Mouse (Mus musculus): ENCODE data around the gene Map3k1.
A peak's percentile ranks its signal among the peaks of the same experiment; 100 is the strongest.

The Map3k1 gene

DNA sequence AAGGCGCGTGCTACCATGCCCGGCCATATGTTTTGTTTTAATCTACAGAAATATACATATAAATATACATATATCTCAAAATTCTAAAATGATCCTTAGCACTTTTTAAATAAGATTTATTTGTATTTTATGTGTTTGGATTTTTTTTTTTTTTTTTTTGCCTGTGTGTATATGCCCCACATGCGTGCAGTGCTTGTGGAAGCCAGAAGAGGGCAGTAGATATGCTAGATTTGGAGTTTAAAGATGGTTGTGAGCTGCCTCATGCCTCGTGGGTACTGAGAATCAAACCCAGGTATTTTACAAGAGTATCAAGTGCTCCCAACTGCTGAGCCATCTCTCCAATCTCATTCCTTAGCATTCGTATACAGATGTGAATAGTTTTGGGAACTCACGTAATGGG, 6.2 kb upstream of the Map3k1 start:
- ATAC-seq (ENCODE audit: insufficient number of reproducible peaks, low FRiP score, low TSS enrichment), result no peak

DNA sequence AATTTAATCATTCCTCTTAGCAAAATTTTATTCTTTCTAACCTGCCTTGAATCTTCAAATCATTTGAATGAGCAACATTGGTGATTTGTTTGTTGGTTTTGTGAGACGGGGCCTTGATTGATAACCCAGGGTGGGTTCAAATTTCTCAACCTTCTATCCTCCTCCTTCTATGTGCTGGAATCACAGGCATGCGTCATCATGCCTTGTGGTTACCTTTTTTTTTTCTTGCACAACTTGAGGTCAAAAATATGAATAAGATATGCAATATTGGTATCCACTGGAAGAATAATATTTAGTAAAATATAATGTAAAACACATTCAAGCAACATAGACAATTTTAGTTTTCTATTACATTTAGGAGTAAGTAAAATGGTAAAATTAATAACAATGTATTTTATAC, 3.9 kb upstream of the Map3k1 start:
- no peak for ATAC-seq (ENCODE audit: insufficient number of reproducible peaks, low FRiP score, low TSS enrichment)

DNA sequence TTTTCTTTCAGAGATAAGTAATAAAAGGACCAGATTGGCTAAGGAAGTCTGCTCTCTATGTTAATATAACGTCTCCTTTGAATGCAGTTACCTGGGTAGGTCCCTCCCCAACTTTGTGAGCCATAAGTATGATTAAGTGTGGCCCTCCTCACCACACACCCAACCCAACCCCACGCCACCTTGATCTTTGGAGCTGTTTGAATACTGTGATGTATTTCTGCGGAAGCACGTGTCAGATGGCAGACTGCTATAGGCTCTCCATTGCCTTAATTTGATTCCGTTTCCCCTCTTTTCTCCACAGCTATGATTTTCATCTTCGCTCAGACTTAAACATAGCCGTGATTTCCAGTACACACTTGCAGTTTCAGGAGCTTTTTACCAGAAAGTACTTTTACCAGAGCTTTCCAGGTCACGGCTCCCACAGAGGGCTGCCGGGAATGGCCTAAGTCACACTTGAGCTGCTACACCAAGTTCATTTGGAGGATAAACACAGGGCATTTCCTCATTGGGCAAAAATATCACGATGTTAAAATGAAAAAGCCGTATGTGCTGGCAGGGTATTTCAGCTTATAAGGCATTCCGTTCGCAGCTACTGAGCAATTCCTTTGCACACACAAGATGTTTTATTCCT, 2.3 kb upstream of the Map3k1 start:
- ATAC-seq (ENCODE audit: insufficient number of reproducible peaks, low FRiP score, low TSS enrichment), result no peak

DNA sequence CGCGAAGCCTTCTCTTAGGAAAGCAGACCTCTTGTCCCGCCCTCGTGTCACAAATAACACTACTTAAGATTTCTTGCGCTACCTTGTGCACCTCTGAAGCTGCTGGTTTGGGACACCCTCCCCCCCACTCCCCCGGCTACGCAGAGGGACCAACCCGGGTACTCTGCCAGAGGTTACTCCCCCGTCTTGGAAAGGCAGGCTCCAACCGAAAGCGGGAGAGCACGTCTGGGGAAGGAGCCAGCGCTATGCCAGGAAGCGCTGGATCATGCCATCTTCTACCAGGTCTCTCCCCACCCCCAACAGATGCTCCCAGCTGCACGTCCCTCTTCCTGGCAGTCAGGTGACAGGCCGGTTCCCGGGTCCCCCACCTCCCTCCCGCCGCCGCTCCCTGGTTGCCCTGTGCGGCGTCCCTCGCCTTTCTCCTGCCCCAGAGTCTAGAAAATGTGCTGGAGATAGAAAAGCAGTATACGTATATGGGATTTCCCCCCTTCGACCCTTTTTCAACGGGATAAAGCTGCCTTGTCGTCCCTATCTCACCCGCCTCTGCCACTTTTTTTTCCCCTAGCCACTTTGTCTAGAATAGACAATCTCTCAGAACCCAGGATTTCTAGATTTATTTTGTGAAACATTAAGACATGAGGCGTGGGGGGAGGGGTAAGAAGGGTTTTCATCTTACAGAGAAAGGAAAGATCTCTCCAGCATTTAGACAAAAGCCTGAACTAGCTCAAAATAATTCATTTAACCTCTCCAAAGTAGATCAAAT, 854 bp upstream of the Map3k1 start:
- peak; percentile 52 for ATAC-seq (ENCODE audit: insufficient number of reproducible peaks, low FRiP score, low TSS enrichment)

DNA sequence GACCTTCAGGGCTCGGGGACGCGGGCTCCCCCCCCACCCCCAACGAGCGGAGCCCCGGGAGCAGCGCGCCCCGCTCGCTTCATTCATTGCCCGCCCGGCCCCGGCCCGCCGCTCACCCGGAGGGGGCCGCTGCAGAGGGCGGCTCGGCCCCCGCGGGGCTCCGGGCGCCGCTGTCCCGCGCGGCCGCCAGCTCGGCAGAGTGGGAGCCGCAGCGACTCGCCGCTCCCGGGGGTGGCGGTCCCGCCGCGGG, 481 bp downstream of the Map3k1 start:
- ATAC-seq (ENCODE audit: insufficient number of reproducible peaks, low FRiP score, low TSS enrichment), result peak; percentile 26

DNA sequence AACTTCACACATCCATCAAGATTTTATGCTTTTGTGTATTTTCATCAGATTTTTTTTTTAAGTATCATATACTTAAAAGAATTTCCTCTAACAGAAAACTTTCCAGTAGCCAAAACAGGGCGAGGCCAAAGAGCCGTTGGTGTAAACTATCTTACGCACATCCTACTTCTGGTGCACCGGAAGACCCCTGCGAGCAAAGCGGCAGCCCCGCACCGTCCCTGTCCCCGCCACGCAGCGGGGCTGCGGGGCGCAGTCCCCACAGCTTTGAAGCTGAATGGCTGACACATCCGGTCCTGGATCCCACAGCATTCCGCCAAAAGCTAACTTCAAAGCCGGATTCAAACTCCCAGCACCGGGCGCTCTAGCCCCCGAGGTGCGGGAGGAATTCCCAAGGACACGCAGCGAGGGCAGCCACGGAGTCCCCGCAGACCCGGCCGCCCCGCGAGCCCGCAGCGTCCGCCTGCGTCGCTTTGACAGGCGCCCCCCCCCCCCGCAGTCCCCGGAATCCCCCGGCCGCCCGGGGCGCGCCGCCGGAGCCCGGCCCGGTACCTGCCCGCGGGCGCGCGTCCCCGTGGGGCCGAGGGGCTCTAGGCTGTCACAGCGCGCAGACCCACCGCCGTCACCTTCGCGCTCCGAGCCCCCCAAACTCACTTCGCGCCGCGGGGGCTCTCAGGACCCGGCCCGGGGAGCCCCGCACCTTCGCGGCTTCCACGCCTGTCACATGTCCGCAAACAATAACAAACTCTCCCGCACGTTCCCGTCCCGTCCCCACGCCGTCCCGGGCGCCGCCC, 1.0 kb downstream of the Map3k1 start:
- no peak for ATAC-seq (ENCODE audit: insufficient number of reproducible peaks, low FRiP score, low TSS enrichment)

DNA sequence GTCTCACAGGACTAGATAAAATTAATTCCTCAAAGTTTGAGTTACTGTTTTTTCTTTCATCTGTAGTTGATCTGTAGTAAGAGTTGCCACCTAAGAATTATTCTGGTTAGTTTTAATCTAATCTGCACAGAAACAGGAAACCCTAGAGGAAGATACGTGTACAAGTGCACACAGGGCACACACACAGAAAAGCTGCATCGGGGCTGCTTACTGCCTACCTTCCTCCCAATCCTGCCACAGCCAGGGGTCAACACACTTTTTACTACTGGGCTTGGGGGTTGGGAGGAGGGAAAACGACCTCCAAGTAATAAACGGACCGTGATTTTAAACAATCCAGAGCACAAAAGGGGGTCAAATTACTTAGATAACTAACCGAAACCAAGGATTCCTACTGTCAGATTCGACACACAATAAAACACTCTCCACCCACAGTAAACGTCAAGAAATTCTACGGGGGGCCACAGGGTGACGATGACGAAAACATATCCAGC, 1.6 kb downstream of the Map3k1 start:
- no peak for ATAC-seq (ENCODE audit: insufficient number of reproducible peaks, low FRiP score, low TSS enrichment)

DNA sequence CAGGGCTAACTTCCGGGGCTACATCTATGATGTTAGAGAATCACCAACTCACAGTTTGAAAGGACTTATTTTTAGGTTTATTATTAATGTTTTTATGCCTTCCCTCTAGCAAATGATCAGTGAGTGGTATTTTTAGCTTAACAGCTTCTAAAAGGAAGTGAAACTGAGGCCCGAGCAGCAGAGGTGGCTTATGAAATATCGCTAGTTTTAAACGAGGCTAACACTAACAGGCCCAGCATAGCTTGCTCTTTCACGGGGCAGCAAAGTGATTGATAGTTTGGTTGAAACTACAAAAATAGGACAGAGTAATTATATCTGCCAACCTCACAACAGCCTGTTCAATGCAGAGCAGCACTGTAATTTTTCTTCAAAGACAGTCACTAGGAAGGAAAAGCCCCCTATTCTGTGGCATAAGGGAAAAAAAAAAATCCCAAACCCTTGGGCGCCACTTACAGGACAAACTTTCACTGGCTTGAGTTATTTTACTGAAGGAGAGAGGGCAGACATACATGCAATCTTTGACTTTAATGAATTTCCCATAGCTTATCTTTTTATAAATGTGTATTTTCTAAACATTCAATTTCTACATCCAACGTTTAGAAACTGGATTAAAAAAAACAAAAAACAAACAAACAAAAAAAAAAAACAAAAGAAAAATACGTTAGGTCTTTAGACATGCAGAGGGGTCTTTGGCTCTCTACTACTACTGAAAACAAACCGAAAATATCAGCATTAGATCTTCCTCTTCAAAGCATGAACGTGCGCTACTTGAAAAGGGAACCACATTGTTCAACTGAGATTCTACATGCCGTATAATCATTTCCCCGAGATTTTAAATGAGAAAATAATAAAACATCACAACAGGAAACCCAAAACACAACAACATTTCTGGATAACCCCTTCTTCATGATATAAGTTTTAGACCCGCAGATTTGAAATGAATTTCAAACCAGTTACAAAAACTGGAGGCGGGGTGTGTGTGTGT, 2.8 kb downstream of the Map3k1 start:
- no peak for ATAC-seq (ENCODE audit: insufficient number of reproducible peaks, low FRiP score, low TSS enrichment)

DNA sequence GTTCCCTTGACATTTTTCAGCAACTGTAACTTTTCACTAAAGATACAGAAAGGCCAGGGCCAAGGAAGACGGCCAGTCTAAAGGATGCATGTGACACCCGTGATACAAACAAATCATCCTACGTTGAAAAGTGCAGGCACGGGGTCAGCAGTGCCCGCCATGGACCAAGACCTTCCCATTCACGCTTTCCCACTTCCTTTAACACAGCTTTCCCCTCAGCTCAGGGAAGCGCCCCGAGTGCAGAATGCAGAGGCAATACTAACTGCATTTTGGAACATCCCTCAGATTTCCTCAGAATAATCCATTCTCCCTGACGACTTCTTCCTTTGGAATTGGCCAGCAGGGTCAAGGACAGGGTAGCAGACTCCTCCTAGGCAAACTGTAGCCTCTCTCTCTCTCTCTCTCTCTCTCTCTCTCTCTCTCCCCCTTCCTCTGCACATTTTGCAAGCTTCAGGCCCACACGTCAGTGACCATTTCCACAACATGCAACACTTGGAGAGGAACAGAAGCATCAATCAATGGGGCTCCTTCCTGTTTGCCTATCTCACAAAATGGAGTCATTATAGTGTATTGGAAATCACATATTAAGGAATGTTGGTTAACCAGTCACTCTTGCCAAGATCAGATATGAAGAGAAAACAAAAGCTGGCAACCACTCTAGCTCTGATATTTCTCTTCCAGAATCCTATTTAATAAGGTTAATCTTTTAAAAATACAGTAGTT, 3.7 kb downstream of the Map3k1 start:
- ATAC-seq (ENCODE audit: insufficient number of reproducible peaks, low FRiP score, low TSS enrichment), result no peak

DNA sequence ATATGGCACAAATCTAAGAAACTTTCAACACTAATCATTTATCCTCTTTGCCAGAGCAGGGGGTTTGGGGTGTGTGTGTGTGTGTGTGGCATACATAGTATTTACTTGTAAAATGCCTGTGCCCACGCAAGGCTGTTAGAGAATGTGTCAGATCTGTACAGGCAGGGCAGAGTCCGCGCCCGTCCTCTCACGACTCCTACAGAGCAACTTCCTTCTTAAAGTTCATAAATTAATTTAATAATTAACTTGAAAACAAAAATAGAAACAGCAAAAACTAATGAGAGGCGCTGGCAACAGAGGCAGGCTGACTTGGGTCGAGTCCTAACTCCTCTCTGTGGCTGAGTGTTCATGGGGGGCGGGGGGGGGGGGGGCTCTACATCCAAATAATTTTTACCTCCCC, 4.6 kb downstream of the Map3k1 start:
- no peak for ATAC-seq (ENCODE audit: insufficient number of reproducible peaks, low FRiP score, low TSS enrichment)

DNA sequence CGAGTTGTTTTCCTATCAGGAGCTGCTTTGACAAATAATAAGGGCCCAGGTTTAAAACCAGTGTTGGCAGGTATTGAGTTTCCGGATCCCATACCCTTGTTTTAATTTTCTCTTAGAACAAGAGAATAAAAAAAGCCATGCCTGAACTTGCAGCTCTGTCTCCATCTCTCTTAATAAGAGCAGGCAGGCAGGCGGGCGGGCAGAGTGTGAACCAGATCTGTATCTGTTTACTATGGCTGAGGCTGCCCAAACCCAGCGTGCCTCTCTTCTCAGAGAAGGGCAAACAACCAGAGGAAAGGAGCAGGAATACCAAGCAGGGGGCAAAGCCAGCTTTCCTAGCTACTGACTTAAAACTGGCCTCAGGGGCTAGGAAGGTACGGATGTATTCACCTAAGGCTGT, 5.3 kb downstream of the Map3k1 start:
- ATAC-seq (ENCODE audit: insufficient number of reproducible peaks, low FRiP score, low TSS enrichment), result no peak

DNA sequence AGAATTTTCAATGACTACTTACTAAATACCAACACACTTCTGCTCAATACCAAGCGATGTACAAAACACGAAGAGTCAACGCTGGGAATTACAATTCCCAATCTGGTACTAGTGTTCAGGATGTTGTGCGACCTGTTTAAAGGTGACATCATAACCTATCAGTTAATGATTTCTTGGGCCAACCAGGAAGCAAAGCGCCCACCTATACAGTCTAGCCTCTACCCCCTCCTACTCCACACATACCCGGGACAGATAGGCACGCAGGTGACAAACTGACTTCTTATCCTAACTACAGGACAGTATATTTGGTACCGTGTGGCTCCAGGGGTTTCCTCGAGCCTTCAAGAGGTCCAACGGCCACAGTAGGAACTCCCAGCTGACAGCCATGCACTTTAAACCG, 5.9 kb downstream of the Map3k1 start:
- ATAC-seq (ENCODE audit: insufficient number of reproducible peaks, low FRiP score, low TSS enrichment), result no peak

DNA sequence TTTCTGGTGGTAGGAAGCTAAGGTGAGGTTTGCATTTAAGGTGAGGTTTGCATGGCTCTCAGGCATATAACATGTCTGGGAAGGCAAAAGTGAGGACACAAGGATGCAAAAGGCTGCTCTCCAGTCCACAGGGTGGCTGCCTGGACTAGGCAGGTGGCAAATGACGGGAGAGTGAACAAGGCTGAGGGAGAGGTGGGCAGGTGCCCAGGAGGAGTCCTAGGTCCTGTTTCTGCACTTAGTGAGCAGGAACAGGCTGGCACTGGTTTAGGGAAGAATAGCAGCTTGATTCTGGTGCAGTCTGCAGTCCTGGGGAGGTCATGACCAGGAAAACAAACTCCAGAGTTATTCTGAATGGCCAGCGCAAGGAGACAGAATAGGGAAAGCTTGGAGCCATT, 6.5 kb downstream of the Map3k1 start:
- no peak for ATAC-seq (ENCODE audit: insufficient number of reproducible peaks, low FRiP score, low TSS enrichment)

DNA sequence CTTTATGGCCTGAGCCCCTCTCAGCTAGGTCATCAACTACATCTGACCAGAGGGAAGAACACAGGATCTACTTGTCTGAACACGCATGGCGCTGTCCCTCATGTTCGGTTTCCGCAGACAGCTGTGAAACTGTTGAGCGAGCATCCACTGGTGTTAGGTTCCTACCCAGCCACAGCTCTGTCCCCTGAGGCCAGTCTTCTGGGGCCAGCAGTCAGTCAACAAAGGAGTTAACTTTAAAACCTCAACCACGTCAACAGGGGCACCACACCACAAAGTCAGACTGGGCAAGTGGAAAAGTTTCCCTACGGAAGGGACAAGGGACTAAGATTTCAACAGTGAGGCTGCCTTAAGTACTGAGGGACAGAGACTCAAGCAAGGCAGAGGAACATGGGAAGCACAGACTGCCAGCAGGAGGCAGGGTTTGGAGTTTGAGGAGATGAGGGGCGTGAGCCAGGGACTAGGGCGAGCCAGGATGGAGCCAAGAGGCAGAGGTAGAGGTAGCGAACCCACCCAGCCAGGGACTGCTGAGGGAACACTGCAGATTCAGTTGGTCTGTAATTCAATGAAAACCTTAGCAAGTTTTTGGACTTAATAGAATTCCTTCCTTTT, 7.0 kb downstream of the Map3k1 start:
- ATAC-seq (ENCODE audit: insufficient number of reproducible peaks, low FRiP score, low TSS enrichment), result no peak

DNA sequence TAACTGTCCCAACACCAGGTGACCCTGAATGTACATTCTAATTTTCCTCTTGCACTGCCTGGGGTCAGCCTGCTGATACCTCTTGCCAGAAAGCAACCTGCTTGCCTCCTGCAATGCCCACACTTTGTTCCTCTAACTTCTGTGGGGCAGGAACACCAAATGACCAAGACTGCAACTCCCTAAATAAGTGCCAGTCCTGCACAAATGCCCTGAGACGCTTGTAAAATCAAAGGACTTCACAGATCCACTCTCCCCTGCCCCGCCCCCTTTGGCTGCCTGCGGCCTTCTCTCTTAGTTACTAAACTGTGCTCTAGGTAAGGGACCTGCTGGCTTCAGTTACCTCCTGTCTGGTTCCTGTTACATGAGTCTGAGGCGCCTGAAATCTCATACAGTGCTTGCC, 7.9 kb downstream of the Map3k1 start:
- ATAC-seq (ENCODE audit: insufficient number of reproducible peaks, low FRiP score, low TSS enrichment), result no peak

DNA sequence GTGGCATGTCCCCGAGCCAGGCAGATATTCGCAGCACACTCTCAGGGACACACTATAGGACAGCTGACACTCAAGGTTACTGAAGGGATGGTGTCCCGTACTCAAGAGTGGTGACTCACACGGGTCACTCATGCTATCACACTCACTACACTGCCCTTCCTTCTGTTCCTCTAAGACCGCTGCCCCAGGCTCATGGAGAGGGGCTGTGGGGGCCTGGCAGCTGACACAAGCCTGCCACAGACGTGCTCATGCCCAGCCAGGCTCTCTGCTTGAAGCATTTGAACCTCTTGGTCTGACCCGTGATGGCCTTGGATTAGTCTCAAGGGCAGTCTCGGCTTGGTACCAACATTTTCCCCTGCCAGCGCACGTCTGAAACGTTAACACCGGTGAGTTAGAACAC, 10.7 kb downstream of the Map3k1 start:
- no peak for ATAC-seq (ENCODE audit: insufficient number of reproducible peaks, low FRiP score, low TSS enrichment)

DNA sequence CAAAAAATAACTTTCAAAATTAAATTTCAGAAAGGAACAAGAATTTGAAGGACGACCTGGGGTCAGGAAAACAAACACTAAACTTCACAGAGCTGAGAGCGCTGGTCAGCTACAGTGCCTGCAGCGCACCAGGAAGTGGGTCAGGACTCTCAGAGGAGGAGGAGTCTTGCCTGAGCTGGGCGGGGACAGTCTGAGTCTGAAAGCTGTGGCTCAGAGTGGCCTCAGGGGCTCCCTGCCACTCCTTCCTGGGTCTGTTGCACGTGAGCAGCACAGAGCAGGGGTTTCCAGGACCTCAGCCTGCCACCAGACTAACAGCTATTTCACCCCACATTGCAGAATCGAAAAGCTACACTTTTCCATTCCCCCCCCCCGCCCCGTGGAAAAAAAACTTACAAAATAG, 11.8 kb downstream of the Map3k1 start:
- no peak for ATAC-seq (ENCODE audit: insufficient number of reproducible peaks, low FRiP score, low TSS enrichment)

DNA sequence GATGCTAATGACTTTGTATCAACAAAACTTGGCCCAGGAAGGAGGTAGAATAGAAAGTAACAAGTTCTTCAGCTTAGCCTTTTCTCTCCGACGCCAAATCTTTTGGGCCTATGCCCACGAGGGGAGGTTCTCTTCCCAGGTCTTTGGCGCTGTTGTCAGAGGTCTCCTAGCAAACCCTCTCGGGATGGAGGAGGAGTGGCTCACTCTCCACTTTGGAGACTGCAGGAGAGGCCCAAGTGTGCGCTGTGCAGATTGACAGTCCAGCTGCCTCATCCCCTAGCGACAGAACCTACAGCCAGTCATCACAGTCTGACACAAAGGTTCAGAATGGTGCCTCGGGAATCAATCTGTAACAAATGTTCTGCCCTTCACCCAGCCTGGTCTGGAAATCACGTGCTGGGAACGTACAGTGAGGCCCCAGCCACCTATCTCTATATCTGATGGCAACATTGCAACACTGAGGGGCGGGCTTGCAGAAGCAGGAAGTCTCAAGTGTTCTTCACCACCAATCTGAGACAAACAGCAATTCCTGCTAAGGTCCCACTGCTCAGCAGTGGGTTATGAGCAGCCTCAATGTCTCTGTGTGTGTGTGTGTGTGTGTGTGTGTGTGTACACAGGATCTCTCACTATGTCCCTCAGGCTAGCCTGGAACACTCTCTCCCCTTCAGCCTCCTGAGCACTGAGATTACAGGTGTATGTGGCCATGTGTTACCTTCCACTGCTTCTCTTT, 12.4 kb downstream of the Map3k1 start:
- ATAC-seq (ENCODE audit: insufficient number of reproducible peaks, low FRiP score, low TSS enrichment), result no peak

DNA sequence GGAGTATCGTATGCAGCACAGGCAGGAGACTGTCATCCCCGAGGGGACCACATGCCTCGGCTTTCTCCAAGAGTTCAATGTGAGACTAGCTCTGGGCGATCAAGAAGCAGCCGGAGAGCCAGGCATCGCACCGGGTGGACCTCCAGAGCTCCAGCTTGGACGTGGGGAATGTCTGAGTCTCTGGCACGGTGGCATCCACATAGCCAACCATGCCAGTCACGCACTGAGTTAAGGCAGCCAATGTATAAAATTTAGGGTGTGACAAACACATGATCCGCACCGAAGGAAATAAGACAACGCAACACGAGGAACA, 15.9 kb downstream of the Map3k1 start:
- ATAC-seq (ENCODE audit: insufficient number of reproducible peaks, low FRiP score, low TSS enrichment), result no peak

Data from cerebellum, adult (tissue).